Mouse (Mus musculus) hindbrain, embryonic 16.5 days (tissue): Measurements from ENCODE around the gene Nup107. TPM values are rescaled to one million over a fixed set of nuclear protein-coding genes. Genes with fewer than 3 reads are reported as not detected.
A peak's percentile ranks its signal among the peaks of the same experiment; 100 is the strongest.

ENCODE experiments used
- ATAC-seq: fragments of 200-750 bp; cut with Nextera tagmentation; 2 replicates; pipeline ENCODE4 v1.8.0; 2017; ENCODE audit warnings: moderate TSS enrichment, moderate library complexity
- H3K27ac ChIP-seq: fragments of 300-500 bp; sonication (generic); 2 replicates; pipeline ENCODE4 v1.5.1; 2014; ENCODE audit warnings: low read depth, mild to moderate bottlenecking, control low read depth, low read length, moderate library complexity
- H3K27me3 ChIP-seq: fragments of 300-500 bp; sonication (generic); replicated peaks from 2 replicates; pipeline ENCODE4 v1.6.1; 2014; ENCODE audit warnings: low read length; ENCODE audit not compliant: control insufficient read depth, insufficient read depth
- H3K36me3 ChIP-seq: fragments of 300-500 bp; sonication (generic); 2 replicates; pipeline ENCODE4 v1.6.1; 2014; ENCODE audit warnings: mild to moderate bottlenecking, low read length, moderate library complexity, mixed read lengths; ENCODE audit not compliant: control insufficient read depth, insufficient read depth
- H3K4me1 ChIP-seq: fragments of 300-500 bp; sonication (generic); 2 replicates; pipeline ENCODE4 v1.6.1; 2014; ENCODE audit warnings: low read depth, low read length; ENCODE audit not compliant: control insufficient read depth, insufficient read depth
- H3K4me2 ChIP-seq: fragments of 300-500 bp; sonication (generic); 2 replicates; pipeline ENCODE4 v1.6.1; 2014; ENCODE audit warnings: mild to moderate bottlenecking, low read length, control low read depth, moderate library complexity
- H3K4me3 ChIP-seq: fragments of 300-500 bp; sonication (generic); 2 replicates; pipeline ENCODE4 v1.5.1; 2014; ENCODE audit warnings: mild to moderate bottlenecking, low read length, control low read depth, moderate library complexity
- H3K9ac ChIP-seq: fragments of 300-500 bp; sonication (generic); 2 replicates; pipeline ENCODE4 v1.6.1; 2014; ENCODE audit warnings: low read depth, mild to moderate bottlenecking, control low read depth, low read length, moderate library complexity
- H3K9me3 ChIP-seq: fragments of 300-500 bp; sonication (generic); 2 replicates; pipeline ENCODE4 v1.6.1; 2014; ENCODE audit warnings: mild to moderate bottlenecking, low read length, moderate library complexity; ENCODE audit not compliant: control insufficient read depth
- WGBS: fragments of 180-500 bp; shearing (Covaris S2); extraction: QIAGEN DNeasy Blood & Tissue Kit; methylation state at CpG from one replicate; pipeline ENCODE4 v1.1.7; 2014; 5-methylcytosine and 5-hydroxymethylcytosine counted together
- polyA plus RNA-seq: library from polyadenylated mRNA; unstranded; fragments of >200 nt; fragmentation: Nextera tagmentation; extraction: Ambion mirVana; gene quantifications from 2 replicates; pipeline ENCODE4 v1.2.1, GENCODE M21; 2015

Nup107 gene
- polyA plus RNA-seq, 1 experiment from 2014 or later: 32.0 TPM

DNA sequence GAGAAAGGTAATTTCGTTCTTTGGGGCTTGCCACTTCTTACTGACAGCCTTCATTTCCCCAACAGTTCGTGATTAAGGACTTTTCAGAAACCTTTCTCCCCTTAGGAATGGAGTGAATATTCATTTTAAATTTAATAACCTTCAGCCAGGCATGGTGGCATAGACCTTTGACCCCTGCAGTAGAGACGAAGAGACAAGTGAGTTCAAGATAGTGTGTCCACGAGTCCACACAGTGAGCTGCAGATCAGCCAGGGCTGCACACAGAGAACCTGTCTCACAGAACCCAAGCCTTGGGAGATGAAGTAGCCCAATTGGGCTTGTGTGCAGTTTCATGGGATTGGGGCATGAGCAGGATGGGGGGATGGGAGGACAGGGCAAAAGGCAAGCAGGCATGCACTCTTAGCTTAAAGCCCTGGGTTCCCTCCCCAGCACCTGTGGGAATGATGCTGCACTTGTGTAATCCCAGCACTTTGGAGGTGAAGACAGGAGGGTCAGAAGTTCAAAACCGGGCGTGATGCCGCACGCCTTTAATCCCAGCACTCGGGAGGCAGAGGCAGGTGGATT lies 80.2 kb downstream of the Nup107 start:
- Histone ChIP-seq H3K27me3 (no peaks in the 10 kb centered on the region), H3K27ac (no peak overlapping the region), H3K36me3 (no peaks in the 10 kb centered on the region), H3K4me1 (peaks cover 16% of the 10 kb centered on the region), H3K4me2 (no peak overlapping the region), H3K9me3 (no peaks in the 10 kb centered on the region), H3K4me3 (no peak overlapping the region), H3K9ac (no peak overlapping the region)
- 93% methylated on average over 9 of the region's 9 CpGs for WGBS
- ATAC-seq: no peak

DNA sequence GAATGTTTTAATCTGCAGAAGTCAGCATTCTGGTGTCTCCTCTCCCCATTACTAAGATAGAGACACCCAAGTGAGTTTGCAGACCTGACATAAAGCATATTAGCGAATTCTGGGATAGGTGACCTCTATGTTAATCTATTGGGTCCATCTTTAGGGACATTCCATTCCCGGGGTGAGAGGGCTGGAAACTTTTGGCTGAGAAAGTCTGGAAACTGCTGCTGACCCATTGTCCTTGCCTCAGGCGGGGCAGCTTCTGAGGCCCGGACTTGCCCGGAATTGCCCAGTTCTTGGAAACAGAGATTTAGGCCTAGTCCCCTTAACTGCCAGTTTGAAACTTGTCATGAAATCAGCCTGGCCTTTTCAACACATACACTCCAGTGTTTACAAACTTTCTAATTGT lies 81.1 kb downstream of the Nup107 start:
- 68% methylated on average over 5 of the region's 5 CpGs for WGBS

DNA sequence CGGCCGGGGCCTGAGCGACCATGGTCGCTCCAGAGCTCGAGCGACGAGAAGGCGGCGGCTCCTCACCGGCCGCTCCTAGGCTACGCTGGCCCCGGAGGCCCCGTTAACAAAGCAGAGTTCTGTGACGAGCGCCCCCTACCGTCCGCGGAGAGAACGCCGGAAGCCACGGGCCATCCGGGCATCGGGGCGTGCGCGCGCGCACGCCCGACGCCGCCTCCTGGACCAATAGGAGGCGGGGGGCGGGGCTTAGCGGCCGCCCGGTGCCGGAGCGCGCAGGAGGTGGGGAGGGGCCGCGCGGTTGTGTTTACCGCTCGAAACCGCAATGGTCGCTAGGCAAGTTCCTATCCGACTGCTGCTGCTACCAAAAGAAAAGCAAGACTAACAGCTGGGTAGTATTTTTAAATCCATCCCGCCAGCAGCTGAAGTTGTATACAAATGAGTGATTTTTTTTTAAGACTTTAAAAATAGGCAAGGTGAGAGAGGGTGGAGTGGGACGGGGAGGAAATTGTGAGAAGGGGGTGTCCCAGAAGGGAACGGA lies 81.8 kb downstream of the Nup107 start, which contains the start of gene Mdm2:
Gene Mdm2 (minus strand): TSS at position 155 of the 538 bp plus-strand sequence.
- Histone ChIP-seq H3K9me3 (no peaks in the 10 kb centered on the region), H3K9ac (peak within 1 kb of the TSS; percentile 100), H3K4me3 (peak within 1 kb of the TSS; percentile 96), H3K27ac (peak within 1 kb of the TSS; percentile 100), H3K4me1 (peaks cover 22% of the 10 kb centered on the region), H3K36me3 (no peaks in the 10 kb centered on the region), H3K4me2 (peak within 1 kb of the TSS; percentile 76), H3K27me3 (no peaks in the 10 kb centered on the region)
- peak; percentile 94 for ATAC-seq
- WGBS: under 1% methylated on average over 52 of the region's 52 CpGs

More for the DNA sequence above, 81.1 kb downstream of the Nup107 start:
- peak overlapping the region; percentile 96 for H3K4me3 ChIP-seq
- peak overlapping the region; percentile 75 for H3K4me2 ChIP-seq
- H3K36me3 ChIP-seq: no peaks in the 10 kb centered on the region
- H3K9me3 ChIP-seq: no peaks in the 10 kb centered on the region
- H3K27ac ChIP-seq: no peak overlapping the region
- ATAC-seq: no peak
- H3K9ac ChIP-seq: no peak overlapping the region; the same call in 1 of the 2 replicates
- H3K27me3 ChIP-seq: no peaks in the 10 kb centered on the region
- peaks cover 22% of the 10 kb centered on the region for H3K4me1 ChIP-seq

DNA sequence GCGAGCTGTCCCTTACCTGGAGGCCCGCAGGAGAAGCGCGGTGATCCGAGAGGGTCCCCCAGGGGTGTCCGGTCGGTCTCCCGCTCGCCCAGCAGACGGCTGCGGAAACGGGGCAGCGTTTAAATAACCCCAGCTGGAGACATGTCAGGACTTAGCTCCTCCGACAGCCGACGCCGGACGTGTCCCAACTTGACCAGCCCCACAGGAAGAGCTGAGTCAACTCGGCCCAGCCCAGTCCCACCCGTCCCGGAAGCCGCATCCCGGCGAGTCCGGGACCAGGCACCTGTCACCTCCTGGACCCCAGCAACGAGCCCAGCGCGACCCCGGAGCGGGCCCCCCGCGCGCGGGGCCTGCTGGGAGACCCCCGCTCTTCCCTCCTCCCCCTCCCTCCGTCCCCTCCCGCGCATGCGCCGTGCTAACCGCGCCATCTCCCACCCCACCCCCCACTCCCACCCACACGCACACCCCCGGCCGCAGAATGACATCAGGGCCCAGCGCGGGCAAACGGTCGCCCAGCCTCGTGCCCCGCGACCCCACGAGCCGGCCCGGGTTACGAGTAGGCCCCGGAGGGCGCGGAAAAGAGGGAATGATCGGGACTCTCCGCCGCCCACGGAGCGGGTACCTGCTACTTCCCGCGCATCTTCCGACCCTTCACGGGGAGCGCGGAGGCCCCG lies 82.4 kb downstream of the Nup107 start:
- Histone ChIP-seq H3K9me3 (no peaks in the 10 kb centered on the region), H3K36me3 (0 out of 2 replicates have a peak, but pooled peaks cover 1% of the 10 kb centered on the region), H3K4me2 (peak overlapping the region; percentile 76), H3K9ac (peak overlapping the region; percentile 100), H3K4me1 (peaks cover 22% of the 10 kb centered on the region), H3K27ac (peak overlapping the region; percentile 100), H3K4me3 (peak overlapping the region; percentile 96), H3K27me3 (no peaks in the 10 kb centered on the region)
- WGBS: 0% methylated on average over 44 of the region's 71 CpGs
- ATAC-seq: peak; percentile 72

DNA sequence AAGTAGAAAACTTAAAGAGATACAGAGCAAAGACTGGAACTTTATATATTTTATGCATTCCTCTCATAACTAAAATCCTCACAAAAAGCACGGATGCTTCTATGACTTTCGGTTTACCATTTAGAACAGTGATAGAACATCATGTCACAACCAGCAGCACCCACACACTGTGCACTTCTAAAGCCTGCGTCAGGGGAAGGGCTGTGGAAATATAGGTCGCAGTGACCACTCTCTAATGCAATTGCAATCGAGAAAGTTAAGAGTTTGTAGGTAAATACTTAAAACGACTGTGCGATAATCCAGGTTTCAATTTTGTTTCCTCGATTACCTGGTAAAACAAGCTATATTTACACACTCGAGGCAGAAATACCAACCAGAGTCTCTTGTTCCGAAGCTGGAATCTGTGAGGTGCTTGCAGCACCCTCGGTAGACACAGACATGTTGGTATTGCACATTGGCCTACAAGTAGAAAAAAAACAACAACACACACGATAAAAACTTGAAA lies 83.1 kb downstream of the Nup107 start:
- WGBS: 51% methylated on average over 12 of the region's 12 CpGs
- ATAC-seq: no peak
- peaks cover 4% of the 10 kb centered on the region; the same call in 1 of the 2 replicates for H3K36me3 ChIP-seq
- no peaks in the 10 kb centered on the region for H3K27me3 ChIP-seq
- H3K9ac ChIP-seq: peak overlapping the region; percentile 100
- H3K4me2 ChIP-seq: peak overlapping the region; percentile 76
- H3K27ac ChIP-seq: peak overlapping the region; percentile 100; the same call in 1 of the 2 replicates
- H3K9me3 ChIP-seq: no peaks in the 10 kb centered on the region
- H3K4me3 ChIP-seq: peak overlapping the region; percentile 96
- peaks cover 22% of the 10 kb centered on the region for H3K4me1 ChIP-seq

DNA sequence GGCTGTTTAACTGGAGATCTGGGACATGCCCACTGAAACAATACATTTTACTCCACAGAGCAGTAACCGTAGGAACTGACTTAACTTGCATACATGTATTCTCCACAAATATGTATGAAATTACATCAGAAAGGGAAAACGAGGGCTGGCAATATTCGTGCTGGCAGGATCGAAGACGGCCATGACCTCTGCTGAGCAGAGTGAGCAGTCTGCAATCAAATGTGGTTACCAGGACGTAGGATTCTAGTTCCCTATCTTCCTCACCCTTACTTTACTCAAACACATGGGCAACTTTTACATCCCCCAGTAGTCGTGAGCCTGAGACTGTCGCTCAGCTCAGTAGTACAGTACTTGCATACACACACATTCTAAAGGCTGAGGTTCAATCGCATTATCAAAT lies 83.6 kb downstream of the Nup107 start:
- H3K9ac ChIP-seq: no peak overlapping the region
- ATAC-seq: no peak
- H3K9me3 ChIP-seq: no peaks in the 10 kb centered on the region
- peak overlapping the region; percentile 76 for H3K4me2 ChIP-seq
- no peak overlapping the region for H3K27ac ChIP-seq
- peaks cover 6% of the 10 kb centered on the region; the same call in 1 of the 2 replicates for H3K36me3 ChIP-seq
- WGBS: 82% methylated on average over 9 of the region's 9 CpGs
- H3K27me3 ChIP-seq: no peaks in the 10 kb centered on the region
- H3K4me3 ChIP-seq: peak overlapping the region; percentile 96
- H3K4me1 ChIP-seq: peaks cover 22% of the 10 kb centered on the region

DNA sequence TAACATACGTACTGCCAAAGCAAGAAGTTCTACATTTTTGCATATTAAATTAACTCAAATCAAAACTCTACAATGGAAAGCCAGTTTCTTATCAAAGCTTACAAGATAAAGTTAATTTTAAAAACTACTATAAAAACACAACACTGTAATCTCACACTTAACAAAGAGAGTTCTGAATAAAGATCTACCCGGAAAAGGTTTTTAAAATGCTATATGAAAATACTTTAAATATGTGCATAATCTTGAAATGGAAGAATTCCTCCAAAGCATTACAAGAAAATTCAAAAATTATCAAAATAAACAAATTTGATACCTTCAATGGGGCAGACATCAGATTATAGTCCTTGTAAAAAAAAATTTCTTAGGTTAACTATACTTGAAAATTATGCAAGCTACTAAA lies 84.1 kb downstream of the Nup107 start:
- Histone ChIP-seq H3K36me3 (peaks cover 6% of the 10 kb centered on the region; the same call in 1 of the 2 replicates), H3K4me3 (no peak overlapping the region), H3K27me3 (no peaks in the 10 kb centered on the region), H3K4me1 (peaks cover 22% of the 10 kb centered on the region), H3K9ac (no peak overlapping the region), H3K9me3 (no peaks in the 10 kb centered on the region), H3K4me2 (no peak overlapping the region; the same call in 1 of the 2 replicates), H3K27ac (no peak overlapping the region)
- no peak for ATAC-seq
- WGBS: 97% methylated on average over 2 of the region's 2 CpGs

DNA sequence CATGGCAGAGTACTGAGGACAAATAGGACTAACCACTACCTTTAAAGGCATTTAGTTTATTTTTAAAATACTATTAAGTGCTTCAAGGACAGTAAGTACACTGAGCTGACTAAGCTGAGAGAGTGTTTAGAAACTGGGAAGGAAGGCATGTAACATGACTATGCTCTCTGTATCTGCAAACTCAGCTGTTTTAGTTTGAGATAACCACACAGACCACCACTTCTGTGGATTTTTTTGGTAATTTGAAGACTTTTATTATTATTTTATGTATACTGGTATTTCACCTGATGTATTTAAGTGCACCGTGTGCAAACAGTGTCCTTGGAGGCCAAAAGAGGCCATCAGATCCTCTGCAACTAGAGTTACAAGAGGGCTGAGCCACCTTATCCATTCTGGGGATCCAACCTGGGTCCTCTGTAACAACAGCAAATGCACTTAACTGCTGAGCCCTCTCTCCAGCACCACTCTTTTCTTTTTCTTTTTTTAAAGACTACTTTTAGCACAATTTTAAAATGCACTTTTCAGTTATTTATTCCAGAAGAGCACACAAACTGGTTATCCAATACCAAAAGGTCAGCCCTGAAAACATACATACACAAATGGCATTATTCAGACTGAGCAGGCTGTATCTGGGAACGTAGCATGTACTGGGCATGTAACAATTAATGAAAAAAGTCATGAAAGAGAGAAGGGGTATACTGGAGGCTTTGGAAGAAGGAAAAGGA lies 85.2 kb downstream of the Nup107 start:
- Histone ChIP-seq H3K4me2 (no peak overlapping the region), H3K27ac (no peak overlapping the region), H3K4me3 (no peak overlapping the region), H3K9me3 (no peaks in the 10 kb centered on the region), H3K9ac (no peak overlapping the region), H3K36me3 (peaks cover 10% of the 10 kb centered on the region), H3K27me3 (no peaks in the 10 kb centered on the region), H3K4me1 (peaks cover 22% of the 10 kb centered on the region)
- no peak for ATAC-seq
- WGBS: 92% methylated on average over 2 of the region's 2 CpGs
